Mouse (Mus musculus) urinary bladder, postnatal 4 days (tissue): Measurements from ENCODE around the gene Serpini1.
"Not testable (repeated sequence)": the region's sequence is repeated elsewhere in the genome, so short reads cannot be mapped to it uniquely, and the experiment has no call there.

Experiments
- DNase-seq, 2 experiments: peaks; one replicate each; pipeline ENCODE4 v3.0.0; 2021 to 2022; ENCODE audit warnings: low spot score in 2 of 2

Serpini1 gene

GRCm38 (mm10) chr3:75635648-75636047, 78.3 kb downstream of the Serpini1 start:
- DNase-seq = no peak

GRCm38 (mm10) chr3:75639546-75639945, 82.2 kb downstream of the Serpini1 start:
- no peak for DNase-seq

GRCm38 (mm10) chr3:75647542-75647941, 90.2 kb downstream of the Serpini1 start:
- DNase-seq = no peak

GRCm38 (mm10) chr3:75648226-75648625, 90.9 kb downstream of the Serpini1 start:
- no peak for DNase-seq

- DNase-seq = not testable (repeated sequence)
Observed at GRCm38 (mm10) chr3:75650416-75651154, 93.2 kb downstream of the Serpini1 start.

GRCm38 (mm10) chr3:75651603-75652115, 94.3 kb downstream of the Serpini1 start:
- DNase-seq = no peak

- not testable (repeated sequence) for DNase-seq
Observed at GRCm38 (mm10) chr3:75653901-75654300, 96.6 kb downstream of the Serpini1 start.

- DNase-seq = no peak
Observed at GRCm38 (mm10) chr3:75655578-75656344, 98.4 kb downstream of the Serpini1 start.

- no peak for DNase-seq
Observed at GRCm38 (mm10) chr3:75666962-75667361, 109.6 kb downstream of the Serpini1 start.

GRCm38 (mm10) chr3:75670425-75670824, 113.1 kb downstream of the Serpini1 start:
- DNase-seq = no peak

- no peak for DNase-seq
Observed at GRCm38 (mm10) chr3:75682881-75683280, 125.5 kb downstream of the Serpini1 start.

- no peak for DNase-seq
Observed at GRCm38 (mm10) chr3:75686775-75687174, 129.4 kb downstream of the Serpini1 start.

GRCm38 (mm10) chr3:75687187-75687825, 130.0 kb downstream of the Serpini1 start:
- no peak for DNase-seq

GRCm38 (mm10) chr3:75690321-75690720, 133.0 kb downstream of the Serpini1 start:
- DNase-seq = no peak

GRCm38 (mm10) chr3:75692088-75692487, 134.7 kb downstream of the Serpini1 start:
- no peak for DNase-seq
